Mouse (Mus musculus) intestine, postnatal 0 days (tissue): ENCODE results near the gene Serpinb2. TPM values are rescaled to one million over a fixed set of nuclear protein-coding genes. Genes with fewer than 3 reads are reported as not detected.
A peak's percentile ranks its signal among the peaks of the same experiment; 100 is the strongest.

Source experiments
- ATAC-seq: fragments of 200-750 bp; cut with Nextera tagmentation; 2 replicates; pipeline ENCODE4 v1.8.0; 2017; ENCODE audit warnings: mild to moderate bottlenecking, moderate TSS enrichment, moderate library complexity
- H3K27ac ChIP-seq: fragments of 300-500 bp; sonication (generic); 2 replicates; pipeline ENCODE4 v1.5.1; 2014; ENCODE audit warnings: mild to moderate bottlenecking, low read depth, low read length, moderate library complexity
- H3K27me3 ChIP-seq: fragments of 300-500 bp; sonication (generic); replicated peaks from 2 replicates; pipeline ENCODE4 v1.6.1; 2014; ENCODE audit warnings: low read length, mixed read lengths; ENCODE audit not compliant: control insufficient read depth, insufficient read depth
- H3K36me3 ChIP-seq: fragments of 300-500 bp; sonication (generic); 2 replicates; pipeline ENCODE4 v1.6.1; 2014; ENCODE audit warnings: mild to moderate bottlenecking, moderate library complexity; ENCODE audit not compliant: control insufficient read depth, insufficient read depth
- H3K4me1 ChIP-seq: fragments of 300-500 bp; sonication (generic); replicated peaks from 2 replicates; pipeline ENCODE4 v1.6.1; 2014; ENCODE audit warnings: antibody characterized with exemption, low read length, mixed read lengths; ENCODE audit not compliant: control insufficient read depth, insufficient read depth
- H3K4me2 ChIP-seq: fragments of 300-500 bp; sonication (generic); replicated peaks from 2 replicates; pipeline ENCODE4 v1.6.1; 2014; ENCODE audit warnings: low read depth, mild to moderate bottlenecking, moderate library complexity
- H3K4me3 ChIP-seq: fragments of 300-500 bp; sonication (generic); 2 replicates; pipeline ENCODE4 v1.5.1; 2014; ENCODE audit warnings: low read depth, low read length
- H3K9ac ChIP-seq: fragments of 300-500 bp; sonication (generic); 2 replicates; pipeline ENCODE4 v1.6.1; 2014; ENCODE audit warnings: mild to moderate bottlenecking, low read depth, low read length
- H3K9me3 ChIP-seq: fragments of 300-500 bp; sonication (generic); 2 replicates; pipeline ENCODE4 v1.6.1; 2016; ENCODE audit warnings: mixed run types; ENCODE audit not compliant: control insufficient read depth
- CTCF ChIP-seq: sonication (generic); IDR thresholded peaks from 2 replicates; pipeline ENCODE4 v1.5.1; 2016; ENCODE audit warnings: low read depth, mild to moderate bottlenecking, control low read depth, antibody characterized with exemption, moderate library complexity
- WGBS: fragments of 180-500 bp; shearing (Covaris S2); extraction: QIAGEN DNeasy Blood & Tissue Kit; methylation state at CpG from one replicate; pipeline ENCODE4 v1.1.7; 2014; 5-methylcytosine and 5-hydroxymethylcytosine counted together
- polyA plus RNA-seq: library from polyadenylated mRNA; unstranded; fragments of >200 nt; fragmentation: Nextera tagmentation; extraction: Ambion mirVana; gene quantifications from 2 replicates; pipeline ENCODE4 v1.2.1, GENCODE M21; 2015

The Serpinb2 gene
- not detected in 2 replicates for polyA plus RNA-seq

GRCm38 (mm10) chr1:107511252-107511651 lies at the start of gene Serpinb2:
Gene Serpinb2, plus strand, starts transcription at chr1:107511423.
- Histone ChIP-seq H3K9me3 (no peaks in the 10 kb centered on the region), H3K27me3 (no peaks in the 10 kb centered on the region), H3K36me3 (no peaks in the 10 kb centered on the region), H3K27ac (no peak within 1 kb of the TSS), H3K9ac (no peak within 1 kb of the TSS), H3K4me3 (no peak within 1 kb of the TSS), H3K4me2 (no peak within 1 kb of the TSS), H3K4me1 (no peaks in the 10 kb centered on the region)
- no peak for TF ChIP-seq CTCF
- no peak for ATAC-seq
- WGBS, result 67% methylated on average over 5 of the region's 5 CpGs

DNA sequence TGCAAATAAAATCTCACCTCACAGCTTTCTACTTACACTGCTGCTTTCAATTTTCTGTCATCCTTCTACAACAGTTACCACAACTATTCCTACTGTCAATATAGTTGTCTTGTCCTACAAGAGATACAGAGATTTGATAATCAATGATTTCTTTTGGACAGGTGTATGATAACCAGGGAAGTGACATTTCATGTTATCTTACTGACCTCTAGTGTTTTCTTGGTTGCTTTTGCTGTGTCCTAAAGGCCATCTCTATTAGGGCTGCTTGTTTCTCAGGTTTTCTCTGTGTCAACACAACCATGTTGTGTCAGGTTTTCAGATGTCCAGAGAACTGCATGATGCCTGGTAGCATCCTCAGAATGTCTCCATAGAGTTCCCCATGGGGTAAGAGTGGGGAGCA lies 31.3 kb upstream of the Serpinb2 start:
- Histone ChIP-seq H3K9me3 (no peaks in the 10 kb centered on the region), H3K4me1 (no peaks in the 10 kb centered on the region), H3K36me3 (no peaks in the 10 kb centered on the region), H3K4me2 (no peak overlapping the region), H3K9ac (no peak overlapping the region), H3K27me3 (no peaks in the 10 kb centered on the region), H3K27ac (no peak overlapping the region), H3K4me3 (no peak overlapping the region)
- TF ChIP-seq CTCF, result no peak
- no peak for ATAC-seq

GRCm38 (mm10) chr1:107481452-107481851 lies 29.8 kb upstream of the Serpinb2 start:
- ATAC-seq, result no peak
- 18% methylated on average over 11 of the region's 11 CpGs for WGBS
- no peaks in the 10 kb centered on the region for H3K4me1 ChIP-seq

DNA sequence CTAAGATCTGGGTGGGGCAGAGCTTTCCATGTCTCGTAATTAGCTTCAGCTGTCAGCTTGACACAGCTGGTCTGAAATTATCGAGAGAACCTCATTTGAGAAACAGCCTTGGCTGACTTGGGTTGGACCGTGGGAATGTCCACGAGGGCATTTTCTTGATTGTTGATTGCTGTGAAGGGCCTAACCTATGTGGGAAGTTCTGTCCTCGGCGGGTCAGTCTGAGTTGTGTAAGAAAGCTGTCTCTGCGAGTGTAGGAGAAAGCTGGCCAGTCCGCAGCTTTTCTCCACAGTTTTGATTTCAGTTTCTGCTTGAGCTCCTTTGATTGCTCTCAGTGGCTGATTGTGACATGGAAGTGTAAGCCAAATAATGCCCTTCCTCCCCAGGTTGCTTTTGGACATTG lies 21.6 kb upstream of the Serpinb2 start:
- no peak for TF ChIP-seq CTCF
- H3K36me3 ChIP-seq, result no peaks in the 10 kb centered on the region
- ATAC-seq, result no peak
- WGBS, result 73% methylated on average over 8 of the region's 8 CpGs
- H3K27me3 ChIP-seq, result no peaks in the 10 kb centered on the region
- no peaks in the 10 kb centered on the region for H3K4me1 ChIP-seq
- no peak overlapping the region for H3K9ac ChIP-seq
- no peak overlapping the region for H3K4me2 ChIP-seq
- H3K9me3 ChIP-seq, result no peaks in the 10 kb centered on the region
- no peak overlapping the region for H3K4me3 ChIP-seq
- no peak overlapping the region for H3K27ac ChIP-seq

More at GRCm38 (mm10) chr1:107481452-107481851, 29.8 kb upstream of the Serpinb2 start:
- Histone ChIP-seq H3K36me3 (no peaks in the 10 kb centered on the region), H3K9ac (no peak overlapping the region), H3K9me3 (no peaks in the 10 kb centered on the region), H3K4me2 (0 out of 2 replicates have a peak overlapping the region, but pooled peaks have one; percentile 21), H3K4me3 (no peak overlapping the region), H3K27me3 (no peaks in the 10 kb centered on the region), H3K27ac (no peak overlapping the region)
- TF ChIP-seq CTCF, result peak; percentile 86

DNA sequence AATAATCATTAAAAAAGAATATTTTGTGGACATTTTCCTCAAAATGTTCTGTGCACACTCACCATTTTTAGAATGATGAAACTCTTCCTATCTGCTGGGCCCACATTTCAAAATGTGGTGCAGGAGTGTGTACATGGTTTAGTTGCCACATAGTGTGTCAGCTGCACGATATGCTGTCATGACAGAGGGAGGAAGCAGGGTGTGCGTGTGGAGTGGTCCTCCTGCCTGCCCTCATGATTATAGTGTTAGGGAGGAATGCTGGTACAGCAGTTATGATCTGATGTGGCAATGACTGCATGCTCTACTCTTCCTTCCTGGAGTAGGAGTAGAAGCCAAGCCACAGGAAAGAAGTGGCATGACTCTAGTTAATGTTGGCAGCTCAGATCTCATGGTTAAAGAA lies 14.4 kb upstream of the Serpinb2 start:
- no peaks in the 10 kb centered on the region for H3K9me3 ChIP-seq
- WGBS, result 77% methylated on average over 2 of the region's 2 CpGs
- H3K27me3 ChIP-seq, result no peaks in the 10 kb centered on the region
- no peak overlapping the region for H3K4me3 ChIP-seq
- no peaks in the 10 kb centered on the region for H3K4me1 ChIP-seq
- no peaks in the 10 kb centered on the region for H3K36me3 ChIP-seq
- H3K27ac ChIP-seq, result no peak overlapping the region
- ATAC-seq, result no peak
- TF ChIP-seq CTCF, result no peak
- no peak overlapping the region for H3K4me2 ChIP-seq
- H3K9ac ChIP-seq, result no peak overlapping the region

GRCm38 (mm10) chr1:107502025-107502424 lies 9.2 kb upstream of the Serpinb2 start:
- TF ChIP-seq CTCF, result no peak
- ATAC-seq, result no peak

GRCm38 (mm10) chr1:107503294-107503693 lies 7.9 kb upstream of the Serpinb2 start:
- H3K4me2 ChIP-seq, result no peak overlapping the region
- no peaks in the 10 kb centered on the region for H3K27me3 ChIP-seq
- H3K9me3 ChIP-seq, result no peaks in the 10 kb centered on the region
- no peak overlapping the region for H3K9ac ChIP-seq
- no peaks in the 10 kb centered on the region for H3K4me1 ChIP-seq
- H3K27ac ChIP-seq, result no peak overlapping the region
- no peak for TF ChIP-seq CTCF
- H3K4me3 ChIP-seq, result no peak overlapping the region
- H3K36me3 ChIP-seq, result no peaks in the 10 kb centered on the region
- 73% methylated on average over 3 of the region's 3 CpGs for WGBS
- ATAC-seq, result no peak

More at GRCm38 (mm10) chr1:107502025-107502424, 9.2 kb upstream of the Serpinb2 start:
- Histone ChIP-seq H3K9me3 (no peaks in the 10 kb centered on the region), H3K9ac (no peak overlapping the region), H3K4me1 (no peaks in the 10 kb centered on the region), H3K4me2 (no peak overlapping the region), H3K27me3 (no peaks in the 10 kb centered on the region), H3K4me3 (no peak overlapping the region), H3K27ac (no peak overlapping the region), H3K36me3 (no peaks in the 10 kb centered on the region)
